Mouse (Mus musculus) limb, embryonic 11.5 days (tissue): ENCODE measurements around the gene Ccnj. TPM values are rescaled to one million over a fixed set of nuclear protein-coding genes. Genes with fewer than 3 reads are reported as not detected.
A peak's percentile ranks its signal among the peaks of the same experiment; 100 is the strongest.

Experiments used
- ATAC-seq: fragments of 200-750 bp; cut with Nextera tagmentation; 2 replicates; pipeline ENCODE4 v1.8.0; 2017; ENCODE audit warnings: low read depth; ENCODE audit not compliant: insufficient number of reproducible peaks, low FRiP score, low TSS enrichment
- DNase-seq: peaks from one replicate; pipeline ENCODE4 v3.0.0-alpha.2; 2015; ENCODE audit warnings: low spot score
- H3K27ac ChIP-seq: fragments of 300-500 bp; sonication (generic); replicated peaks from 2 replicates; pipeline ENCODE4 v1.5.1; 2014; ENCODE audit warnings: low read depth, mild to moderate bottlenecking, low read length
- H3K27me3 ChIP-seq: fragments of 300-500 bp; sonication (generic); 2 replicates; pipeline ENCODE4 v1.6.1; 2014; ENCODE audit warnings: mild to moderate bottlenecking, low read length, mixed read lengths; ENCODE audit not compliant: control insufficient read depth, insufficient read depth
- H3K36me3 ChIP-seq: fragments of 300-500 bp; sonication (generic); 2 replicates; pipeline ENCODE4 v1.6.1; 2014; ENCODE audit warnings: mild to moderate bottlenecking, low read length, moderate library complexity, mixed read lengths; ENCODE audit not compliant: control insufficient read depth, insufficient read depth
- H3K4me1 ChIP-seq: fragments of 300-500 bp; sonication (generic); 2 replicates; pipeline ENCODE4 v1.6.1; 2014; ENCODE audit warnings: low read length, mixed read lengths; ENCODE audit not compliant: control insufficient read depth, insufficient read depth
- H3K4me2 ChIP-seq: fragments of 300-500 bp; sonication (generic); 2 replicates; pipeline ENCODE4 v1.6.1; 2014; ENCODE audit warnings: low read depth, mild to moderate bottlenecking, moderate library complexity; ENCODE audit not compliant: severe bottlenecking
- H3K4me3 ChIP-seq: fragments of 300-500 bp; sonication (generic); 2 replicates; pipeline ENCODE4 v1.5.1; 2014; ENCODE audit warnings: low read depth, low read length
- H3K9ac ChIP-seq: fragments of 300-500 bp; sonication (generic); 2 replicates; pipeline ENCODE4 v1.6.1; 2014; ENCODE audit warnings: mild to moderate bottlenecking, low read length
- H3K9me3 ChIP-seq: fragments of 300-500 bp; sonication (generic); 2 replicates; pipeline ENCODE4 v1.6.1; 2016; ENCODE audit warnings: low read length; ENCODE audit not compliant: control insufficient read depth
- WGBS: fragments of 180-500 bp; shearing (Covaris S2); extraction: QIAGEN DNeasy Blood & Tissue Kit; methylation state at CpG from one replicate; pipeline ENCODE4 v1.1.7; 2014; 5-methylcytosine and 5-hydroxymethylcytosine counted together
- polyA plus RNA-seq: library from polyadenylated mRNA; unstranded; fragments of >200 nt; fragmentation: Nextera tagmentation; extraction: Ambion mirVana; gene quantifications from 2 replicates; pipeline ENCODE4 v1.2.1, GENCODE M21; 2014

Gene Ccnj
- polyA plus RNA-seq, 1 experiment from 2014 or later: 33.5 TPM

- WGBS: 31% methylated on average over 5 of the region's 5 CpGs
- no peaks in the 10 kb centered on the region for H3K27me3 ChIP-seq
- no peak for DNase-seq
- peak overlapping the region; percentile 62 for H3K4me2 ChIP-seq
- H3K9ac ChIP-seq: peak overlapping the region; percentile 99
- ATAC-seq: no peak
- H3K9me3 ChIP-seq: no peaks in the 10 kb centered on the region
- no peak overlapping the region for H3K27ac ChIP-seq
- H3K36me3 ChIP-seq: peaks cover 3% of the 10 kb centered on the region; the same call in 1 of the 2 replicates
- H3K4me3 ChIP-seq: peak overlapping the region; percentile 83
- peaks cover 2% of the 10 kb centered on the region; the same call in 1 of the 2 replicates for H3K4me1 ChIP-seq
These were observed 1.3 kb downstream of the Ccnj start for GRCm38 (mm10) chr19:40832361-40832760.

GRCm38 (mm10) chr19:40834436-40834835 lies 3.4 kb downstream of the Ccnj start:
- Histone ChIP-seq H3K4me1 (peaks cover 2% of the 10 kb centered on the region; the same call in 1 of the 2 replicates), H3K36me3 (peaks cover 16% of the 10 kb centered on the region; the same call in 1 of the 2 replicates), H3K4me3 (no peak overlapping the region), H3K27me3 (no peaks in the 10 kb centered on the region), H3K4me2 (no peak overlapping the region), H3K9ac (no peak overlapping the region), H3K9me3 (no peaks in the 10 kb centered on the region), H3K27ac (no peak overlapping the region)
- 92% methylated on average over 6 of the region's 6 CpGs for WGBS
- ATAC-seq (no peak), DNase-seq (no peak)

GRCm38 (mm10) chr19:40838205-40838604 lies 7.1 kb downstream of the Ccnj start:
- 95% methylated on average over 7 of the region's 7 CpGs for WGBS
- Histone ChIP-seq H3K4me2 (no peak overlapping the region), H3K9me3 (no peaks in the 10 kb centered on the region), H3K4me3 (no peak overlapping the region), H3K4me1 (peaks cover 2% of the 10 kb centered on the region; the same call in 1 of the 2 replicates), H3K27me3 (no peaks in the 10 kb centered on the region), H3K27ac (no peak overlapping the region), H3K36me3 (peaks cover 27% of the 10 kb centered on the region), H3K9ac (no peak overlapping the region)
- DNase-seq (no peak), ATAC-seq (no peak)

GRCm38 (mm10) chr19:40840303-40840702 lies 9.2 kb downstream of the Ccnj start:
- whole genome bisulfite sequencing: 91% methylated on average over 6 of the region's 6 CpGs

GRCm38 (mm10) chr19:40841083-40841482 lies 10.0 kb downstream of the Ccnj start:
- 85% methylated on average over 6 of the region's 6 CpGs for WGBS
- Histone ChIP-seq H3K4me2 (no peak overlapping the region), H3K27me3 (no peaks in the 10 kb centered on the region), H3K36me3 (peaks cover 42% of the 10 kb centered on the region), H3K9ac (no peak overlapping the region), H3K4me1 (no peaks in the 10 kb centered on the region), H3K27ac (no peak overlapping the region), H3K4me3 (no peak overlapping the region), H3K9me3 (no peaks in the 10 kb centered on the region)
- no peak for ATAC-seq
- DNase-seq: no peak

More at GRCm38 (mm10) chr19:40840303-40840702, 9.2 kb downstream of the Ccnj start:
- ATAC-seq (no peak), DNase-seq (no peak)
- Histone ChIP-seq H3K36me3 (peaks cover 34% of the 10 kb centered on the region), H3K9me3 (no peaks in the 10 kb centered on the region), H3K4me3 (no peak overlapping the region), H3K4me2 (no peak overlapping the region), H3K27me3 (no peaks in the 10 kb centered on the region), H3K27ac (no peak overlapping the region), H3K4me1 (no peaks in the 10 kb centered on the region), H3K9ac (no peak overlapping the region)

- no peaks in the 10 kb centered on the region for H3K9me3 ChIP-seq
- H3K4me2 ChIP-seq: no peak overlapping the region
- ATAC-seq: no peak
- no peaks in the 10 kb centered on the region for H3K27me3 ChIP-seq
- WGBS: 83% methylated on average over 13 of the region's 13 CpGs
- H3K9ac ChIP-seq: no peak overlapping the region
- no peaks in the 10 kb centered on the region for H3K4me1 ChIP-seq
- no peak for DNase-seq
- H3K27ac ChIP-seq: no peak overlapping the region
- H3K36me3 ChIP-seq: peaks cover 44% of the 10 kb centered on the region
- H3K4me3 ChIP-seq: no peak overlapping the region
These were observed 10.5 kb downstream of the Ccnj start for GRCm38 (mm10) chr19:40841593-40841992.

GRCm38 (mm10) chr19:40844731-40845130 lies 13.7 kb downstream of the Ccnj start:
- Histone ChIP-seq H3K27ac (no peak overlapping the region), H3K4me2 (no peak overlapping the region), H3K36me3 (peaks cover 30% of the 10 kb centered on the region), H3K4me3 (no peak overlapping the region), H3K4me1 (no peaks in the 10 kb centered on the region), H3K9ac (no peak overlapping the region), H3K27me3 (no peaks in the 10 kb centered on the region), H3K9me3 (no peaks in the 10 kb centered on the region)
- ATAC-seq (no peak), DNase-seq (no peak)
- WGBS: 92% methylated on average over 13 of the region's 13 CpGs

GRCm38 (mm10) chr19:40849391-40849790 lies 18.3 kb downstream of the Ccnj start:
- H3K4me3 ChIP-seq: no peak overlapping the region
- no peaks in the 10 kb centered on the region for H3K27me3 ChIP-seq
- H3K9me3 ChIP-seq: no peaks in the 10 kb centered on the region
- H3K36me3 ChIP-seq: peaks cover 21% of the 10 kb centered on the region; the same call in 1 of the 2 replicates
- no peak overlapping the region for H3K4me2 ChIP-seq
- H3K4me1 ChIP-seq: no peaks in the 10 kb centered on the region
- H3K9ac ChIP-seq: no peak overlapping the region
- ATAC-seq: no peak
- no peak overlapping the region for H3K27ac ChIP-seq
- no peak for DNase-seq
- 87% methylated on average over 12 of the region's 12 CpGs for WGBS

- Histone ChIP-seq H3K27ac (no peak overlapping the region), H3K27me3 (no peaks in the 10 kb centered on the region), H3K4me2 (no peak overlapping the region), H3K9ac (no peak overlapping the region), H3K4me1 (no peaks in the 10 kb centered on the region), H3K4me3 (no peak overlapping the region), H3K36me3 (no peaks in the 10 kb centered on the region), H3K9me3 (no peaks in the 10 kb centered on the region)
- no peak for ATAC-seq
- WGBS: 78% methylated on average over 4 of the region's 4 CpGs
- no peak for DNase-seq
These were observed 28.5 kb downstream of the Ccnj start for GRCm38 (mm10) chr19:40859555-40859954.
